Mouse (Mus musculus): ENCODE measurements at regions not wholly inside any gene's neighbourhood (a gene's known extent, or its start where the extent isn't known, plus 50 kb on each side); places are given as distances from the start of the nearest gene placed in this dataset.

- no peak for DNase-seq (ENCODE audit: inconsistent age in 2 of 2, low spot score in 1 of 2)
These were observed 184.3 kb upstream of the Nampt start for GRCm38 (mm10) chr12:32635055-32635454.

DNA sequence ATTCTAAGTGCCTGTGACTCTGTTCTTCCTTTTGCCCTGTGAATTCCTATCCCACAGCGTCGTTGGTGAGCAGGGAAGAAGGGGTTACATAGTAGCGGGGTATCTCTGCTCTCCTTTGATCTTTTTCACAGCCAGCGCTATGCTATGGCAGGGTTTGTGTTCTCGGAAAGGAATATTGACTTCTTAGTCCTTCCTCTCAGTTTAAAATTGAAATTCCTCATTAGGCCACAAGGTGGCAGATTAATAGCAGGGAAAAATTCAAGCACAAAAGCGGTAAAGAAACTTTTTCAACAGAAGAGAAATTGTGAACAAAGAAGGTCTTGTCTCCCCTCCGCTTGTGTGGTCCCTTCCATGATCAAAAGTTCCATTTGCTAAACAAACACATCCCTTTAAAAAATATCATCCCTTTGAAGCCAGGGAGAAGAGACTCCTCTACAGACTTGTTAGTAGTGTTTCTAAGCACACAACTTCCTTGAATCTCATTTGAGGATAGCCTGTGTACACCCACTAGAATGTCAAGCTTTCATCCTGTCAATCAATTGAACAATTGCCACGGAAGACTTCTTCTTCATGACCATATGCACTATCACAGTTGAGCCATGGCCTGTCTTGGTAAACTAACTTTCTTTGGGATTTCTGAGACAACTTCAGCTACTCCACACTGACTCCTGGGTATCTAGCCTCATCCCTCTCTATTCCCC lies 181.8 kb upstream of the Nampt start:
- DNase-seq (ENCODE audit: inconsistent age in 2 of 2, low spot score in 1 of 2), result peak in 1 of 2 experiments; percentile 84

- DNase-seq (ENCODE audit: inconsistent age in 2 of 2, low spot score in 1 of 2), result no peak
These were observed 178.8 kb upstream of the Nampt start for GRCm38 (mm10) chr12:32640591-32640990.

DNA sequence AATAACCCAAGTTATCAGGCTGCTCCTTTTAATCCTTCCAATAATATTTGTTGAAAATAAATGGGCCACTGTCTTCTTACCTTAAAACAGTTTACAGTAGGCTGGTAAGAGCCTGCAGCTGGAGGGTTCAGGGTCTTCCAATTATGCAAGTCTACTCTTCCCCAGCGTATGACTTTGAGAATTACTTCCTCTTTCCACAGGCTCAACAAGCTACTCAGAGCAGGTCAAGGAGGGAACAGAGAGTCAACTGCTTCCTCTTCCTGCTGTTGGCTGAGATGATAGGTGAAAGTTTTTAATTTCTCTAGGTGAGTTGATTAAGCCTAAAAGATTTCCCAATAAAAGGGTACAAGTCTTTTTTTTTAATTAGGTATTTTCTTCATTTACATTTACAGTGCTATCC lies 176.9 kb upstream of the Nampt start:
- no peak for DNase-seq (ENCODE audit: inconsistent age in 2 of 2, low spot score in 1 of 2)

DNA sequence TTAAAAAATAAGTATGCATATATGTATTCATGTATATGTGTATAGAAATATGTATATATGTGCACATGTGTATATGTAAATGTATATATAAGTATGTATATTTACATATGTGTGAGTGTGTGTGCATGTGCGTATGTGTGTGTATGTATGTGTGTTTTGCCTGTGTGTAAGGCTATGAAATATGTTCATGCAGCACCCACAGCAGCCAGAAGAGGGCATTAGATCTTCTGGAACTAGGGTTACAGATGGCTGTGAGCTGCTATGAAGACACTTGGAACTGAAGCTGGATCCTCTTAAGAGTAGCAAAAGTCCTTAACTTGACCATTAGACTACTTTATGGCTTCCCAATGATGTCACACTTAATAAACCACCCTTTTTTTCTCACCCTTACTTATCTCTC lies 166.2 kb upstream of the Nampt start:
- DNase-seq (ENCODE audit: inconsistent age in 2 of 2, low spot score in 1 of 2), result no peak

GRCm38 (mm10) chr12:32656194-32656593 lies 163.2 kb upstream of the Nampt start:
- no peak for DNase-seq (ENCODE audit: inconsistent age in 2 of 2, low spot score in 1 of 2)

- DNase-seq (ENCODE audit: inconsistent age in 2 of 2, low spot score in 1 of 2), result peak; percentile 72 to 89
These were observed 157.4 kb upstream of the Nampt start for GRCm38 (mm10) chr12:32661782-32662413.

- no peak for DNase-seq (ENCODE audit: inconsistent age in 2 of 2, low spot score in 1 of 2)
These were observed 153.3 kb upstream of the Nampt start for GRCm38 (mm10) chr12:32666040-32666439.

- peak; percentile 34 to 74 for DNase-seq (ENCODE audit: inconsistent age in 2 of 2, low spot score in 1 of 2)
These were observed 141.4 kb upstream of the Nampt start for GRCm38 (mm10) chr12:32677908-32678307.

DNA sequence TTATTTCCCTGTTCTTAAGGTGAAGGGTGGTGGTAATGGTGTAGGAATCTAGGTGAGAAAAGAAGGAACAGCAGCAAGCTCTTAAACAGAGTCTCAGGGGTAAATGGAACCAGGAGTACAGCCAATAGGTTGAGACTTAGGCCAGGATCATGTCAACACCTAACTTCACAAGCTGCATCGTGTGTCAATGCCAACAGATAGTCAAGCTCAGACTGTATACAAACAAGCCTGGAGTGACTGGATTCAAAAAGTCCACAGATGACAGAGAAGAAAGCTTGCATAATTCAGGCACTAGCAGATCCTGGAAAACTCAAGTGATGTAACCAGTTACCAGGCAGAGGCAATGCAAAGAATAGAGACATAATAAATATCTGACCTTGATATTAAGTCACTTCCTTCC lies 140.6 kb upstream of the Nampt start:
- peak in 1 of 2 experiments; percentile 45 for DNase-seq (ENCODE audit: inconsistent age in 2 of 2, low spot score in 1 of 2)

DNA sequence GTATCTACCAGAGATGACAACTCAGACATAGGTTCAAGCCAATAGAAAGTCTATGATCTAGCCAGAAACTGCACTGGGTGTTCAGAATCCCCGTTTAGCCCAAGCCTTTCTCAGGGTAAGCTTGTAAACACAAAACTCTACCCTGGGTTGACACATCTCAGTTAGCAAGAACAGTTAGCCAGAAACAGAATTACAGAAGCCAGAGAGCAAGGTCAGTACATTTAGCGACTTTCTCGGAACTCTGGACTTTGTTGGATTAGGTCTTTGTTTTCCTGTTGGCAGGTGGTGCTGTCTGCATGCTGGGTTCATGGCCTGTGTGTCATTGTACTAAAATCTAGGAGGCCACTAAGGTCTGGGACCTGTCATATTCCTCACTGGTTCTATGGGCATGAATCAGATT lies 137.4 kb upstream of the Nampt start:
- DNase-seq (ENCODE audit: inconsistent age in 2 of 2, low spot score in 1 of 2), result peak in 1 of 2 experiments; percentile 82

DNA sequence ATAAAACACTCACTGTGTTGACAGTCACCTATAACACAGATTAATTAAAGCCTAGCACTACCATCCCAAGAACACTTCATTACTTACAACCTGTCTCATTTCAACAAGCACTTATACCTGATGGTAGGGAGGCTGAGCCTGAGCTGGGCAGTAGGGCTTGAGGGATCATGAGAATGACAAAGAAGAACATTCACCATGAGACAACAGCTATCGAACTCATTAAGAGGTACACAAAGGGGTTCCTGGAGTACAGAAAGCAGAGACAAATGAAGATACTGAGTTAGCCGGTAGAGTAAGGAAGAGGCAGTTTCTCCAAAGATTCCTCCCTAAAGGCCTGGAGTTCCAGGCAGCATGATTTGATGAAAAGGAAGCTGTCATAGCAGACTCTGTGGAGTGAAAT lies 136.0 kb upstream of the Nampt start:
- no peak for DNase-seq (ENCODE audit: inconsistent age in 2 of 2, low spot score in 1 of 2)

- no peak for DNase-seq (ENCODE audit: inconsistent age in 2 of 2, low spot score in 1 of 2)
These were observed 133.5 kb upstream of the Nampt start for GRCm38 (mm10) chr12:32685788-32686385.

GRCm38 (mm10) chr12:32689361-32689760 lies 130.0 kb upstream of the Nampt start:
- peak; percentile 33 to 87 for DNase-seq (ENCODE audit: inconsistent age in 2 of 2, low spot score in 1 of 2)

- peak; percentile 38 to 82 for DNase-seq (ENCODE audit: inconsistent age in 2 of 2, low spot score in 1 of 2)
These were observed 129.2 kb upstream of the Nampt start for GRCm38 (mm10) chr12:32690096-32690495.

GRCm38 (mm10) chr12:32692081-32692819 lies 127.1 kb upstream of the Nampt start:
- peak in 1 of 2 experiments; percentile 67 for DNase-seq (ENCODE audit: inconsistent age in 2 of 2, low spot score in 1 of 2)

DNA sequence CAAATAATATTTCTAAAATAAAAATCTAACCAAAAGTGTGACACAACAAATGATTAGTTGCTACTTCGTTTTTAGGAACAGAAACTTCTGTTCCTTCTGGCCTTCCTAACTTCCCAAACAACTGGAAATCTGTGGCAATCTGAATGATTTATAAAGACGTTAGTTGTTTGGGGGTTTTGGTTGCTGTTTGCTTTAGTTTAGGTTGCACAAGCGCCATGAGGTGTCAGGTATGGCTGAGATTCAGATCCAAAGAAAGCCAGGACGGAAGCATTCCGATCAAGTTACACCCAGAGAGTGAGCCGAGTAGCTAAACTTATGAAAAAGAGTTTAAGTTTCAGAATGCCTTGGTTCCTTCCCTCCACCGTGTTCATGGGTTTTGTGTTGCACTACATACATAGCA lies 126.4 kb upstream of the Nampt start:
- no peak for DNase-seq (ENCODE audit: inconsistent age in 2 of 2, low spot score in 1 of 2)

GRCm38 (mm10) chr12:32693678-32694077 lies 125.7 kb upstream of the Nampt start:
- no peak for DNase-seq (ENCODE audit: inconsistent age in 2 of 2, low spot score in 1 of 2)

GRCm38 (mm10) chr12:32696832-32697231 lies 122.5 kb upstream of the Nampt start:
- DNase-seq (ENCODE audit: inconsistent age in 2 of 2, low spot score in 1 of 2), result peak in 1 of 2 experiments; percentile 62

DNA sequence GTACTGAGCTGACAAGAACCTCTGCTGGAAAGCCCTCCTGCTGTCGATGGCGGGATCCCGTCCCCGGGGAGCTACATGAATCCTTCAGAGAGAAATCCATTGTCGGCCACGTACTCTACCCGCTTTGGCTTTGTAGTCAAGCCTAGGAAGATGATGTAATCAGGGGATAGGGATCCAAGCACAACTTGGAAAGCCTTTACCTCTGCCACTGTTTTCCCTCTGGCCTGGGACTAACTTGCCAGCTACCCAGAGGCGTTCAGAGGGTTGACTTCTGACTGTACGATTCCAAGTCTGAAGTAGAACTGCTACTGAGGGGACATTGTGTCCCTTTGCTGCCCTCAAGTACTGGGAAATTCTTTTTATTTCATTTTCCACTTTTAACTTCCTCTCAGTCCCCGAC lies 110.2 kb upstream of the Nampt start:
- no peak for DNase-seq (ENCODE audit: inconsistent age in 2 of 2, low spot score in 1 of 2)

GRCm38 (mm10) chr12:32717129-32717921 lies 102.0 kb upstream of the Nampt start:
- peak; percentile 58 to 88 for DNase-seq (ENCODE audit: inconsistent age in 2 of 2, low spot score in 1 of 2)

Data from adrenal gland, adult (tissue).